Mouse (Mus musculus): ENCODE measurements around the gene Ccdc148. TPM values are rescaled to one million over a fixed set of nuclear protein-coding genes. Genes with fewer than 3 reads are reported as not detected.

Ccdc148 gene
- not detected for total RNA-seq (2022)

DNA sequence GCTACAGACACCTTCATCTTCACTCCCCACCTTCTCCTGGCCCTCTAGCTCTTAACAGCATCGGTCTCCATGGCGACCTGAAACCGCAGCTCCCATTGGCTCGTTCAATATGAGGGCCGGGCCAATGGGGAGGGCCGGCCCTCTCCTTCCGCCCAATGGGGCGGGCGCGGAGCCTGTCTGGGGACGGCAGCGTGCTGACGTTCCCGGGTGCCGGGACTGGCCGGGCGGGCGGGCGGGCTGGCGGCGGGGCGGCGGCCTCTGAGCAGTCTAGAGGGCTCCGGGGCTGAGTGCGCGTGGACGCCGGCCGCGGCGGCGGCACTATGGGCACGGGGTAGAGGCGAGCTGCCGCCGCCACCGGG, at the start of gene Ccdc148, which contains the start of gene Pkp4:
Ccdc148 (minus strand) TSS at position 79 of the 359 bp plus-strand sequence.
Pkp4 (plus strand) TSS at position 246 of the 359 bp plus-strand sequence.
- DNase-seq (ENCODE audit: low spot score in 2 of 2), result peak; percentile 85 to 89

DNA sequence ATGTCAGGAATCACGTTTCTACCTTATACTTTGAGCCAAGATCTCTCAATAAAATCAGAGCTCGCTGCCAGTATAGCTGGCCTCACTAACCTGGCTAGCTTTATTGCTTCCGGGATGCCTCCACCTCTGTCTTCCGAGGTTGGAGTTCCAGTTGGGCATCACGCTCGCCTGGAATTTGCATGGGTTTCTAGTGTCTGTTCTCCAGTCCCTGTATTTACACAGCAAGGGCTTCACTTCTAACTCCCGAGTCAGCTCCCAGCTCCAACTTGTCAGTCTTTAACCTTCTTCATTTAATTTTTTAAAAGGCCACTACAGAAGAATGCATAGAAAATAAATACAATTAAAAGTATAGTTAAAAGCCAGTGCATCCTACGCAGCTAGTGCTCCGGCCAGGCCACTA, 47.8 kb upstream of the Ccdc148 start:
- no peak for DNase-seq (ENCODE audit: low spot score in 2 of 2)

DNA sequence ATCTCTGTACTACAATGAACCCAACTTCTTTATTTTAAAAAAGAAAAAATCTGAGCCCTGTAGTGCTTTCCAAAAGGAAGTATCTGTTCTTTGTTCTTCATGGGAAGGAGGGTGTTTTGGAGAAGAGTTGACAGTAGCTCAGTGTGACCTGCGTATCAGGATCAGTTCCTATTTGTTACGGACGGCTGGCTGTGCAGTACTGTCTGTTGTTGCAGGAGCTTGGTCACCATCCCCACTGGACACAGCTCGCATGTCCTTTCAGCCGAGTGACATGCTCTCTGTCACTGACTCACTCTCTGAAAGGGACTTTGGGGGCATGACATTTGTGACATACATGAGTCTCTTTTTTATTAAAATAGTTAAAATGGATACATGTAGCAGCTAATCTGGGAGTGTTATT, 47.2 kb upstream of the Ccdc148 start:
- no peak for DNase-seq (ENCODE audit: low spot score in 2 of 2)

DNA sequence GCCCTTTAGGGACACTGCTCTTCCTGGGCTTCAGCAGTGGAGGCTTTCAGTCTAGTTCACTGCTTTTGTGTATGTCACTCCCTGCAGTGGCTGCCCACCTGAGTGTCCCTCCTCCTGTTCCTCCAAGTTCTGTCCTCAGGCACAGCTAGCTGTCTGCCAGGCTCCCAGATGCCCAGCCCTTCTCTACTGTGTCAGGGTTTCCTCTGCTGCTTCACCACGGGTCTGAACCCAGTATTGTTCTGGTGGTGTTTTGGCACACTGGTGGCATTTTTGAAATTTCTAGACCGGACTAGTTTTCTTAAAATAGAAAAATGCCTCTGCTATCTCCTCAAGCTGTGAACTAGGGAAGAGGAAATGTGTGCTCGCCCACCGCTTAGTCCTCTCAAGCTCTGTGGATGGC, 46.8 kb upstream of the Ccdc148 start:
- DNase-seq (ENCODE audit: low spot score in 2 of 2), result no peak

DNA sequence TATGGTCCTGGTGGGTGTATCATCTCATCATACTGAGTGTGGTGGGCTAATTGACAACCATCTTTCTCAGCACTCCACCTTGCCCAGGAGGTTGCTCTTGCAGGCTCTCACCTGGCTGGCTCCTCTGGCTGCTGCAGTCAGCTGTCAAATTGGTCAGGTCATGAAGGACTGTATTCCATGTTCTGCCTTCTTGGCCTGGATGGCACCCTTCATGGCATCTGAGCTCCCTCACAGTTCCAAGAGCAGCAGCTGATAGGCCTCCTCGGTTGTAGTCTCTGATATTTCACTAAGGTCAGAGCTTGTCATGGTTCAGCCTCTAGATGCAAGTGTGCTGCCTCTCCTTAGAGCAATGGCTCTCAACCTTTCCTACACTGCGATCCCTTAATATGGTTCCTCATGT, 45.7 kb upstream of the Ccdc148 start:
- DNase-seq (ENCODE audit: low spot score in 2 of 2), result no peak

DNA sequence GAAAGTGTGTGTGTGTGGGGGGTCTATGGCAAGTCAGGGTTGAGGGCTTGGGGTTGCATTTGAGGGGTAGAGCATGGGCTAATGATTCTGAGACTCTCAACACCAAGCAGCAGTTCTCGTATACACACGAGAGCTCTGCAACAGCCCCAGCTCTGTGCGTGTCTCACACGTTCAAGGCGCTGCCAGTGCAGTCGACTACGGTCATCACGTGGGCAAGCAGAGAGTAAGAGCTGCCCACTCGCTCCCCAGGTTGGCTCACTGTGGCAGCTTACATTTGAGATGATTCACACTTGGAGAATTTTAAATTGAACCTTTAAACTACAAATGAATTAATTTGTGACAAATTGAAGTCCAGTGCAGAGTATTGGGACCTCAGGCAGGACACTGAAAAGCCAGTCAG, 44.6 kb upstream of the Ccdc148 start:
- DNase-seq (ENCODE audit: low spot score in 2 of 2), result no peak

DNA sequence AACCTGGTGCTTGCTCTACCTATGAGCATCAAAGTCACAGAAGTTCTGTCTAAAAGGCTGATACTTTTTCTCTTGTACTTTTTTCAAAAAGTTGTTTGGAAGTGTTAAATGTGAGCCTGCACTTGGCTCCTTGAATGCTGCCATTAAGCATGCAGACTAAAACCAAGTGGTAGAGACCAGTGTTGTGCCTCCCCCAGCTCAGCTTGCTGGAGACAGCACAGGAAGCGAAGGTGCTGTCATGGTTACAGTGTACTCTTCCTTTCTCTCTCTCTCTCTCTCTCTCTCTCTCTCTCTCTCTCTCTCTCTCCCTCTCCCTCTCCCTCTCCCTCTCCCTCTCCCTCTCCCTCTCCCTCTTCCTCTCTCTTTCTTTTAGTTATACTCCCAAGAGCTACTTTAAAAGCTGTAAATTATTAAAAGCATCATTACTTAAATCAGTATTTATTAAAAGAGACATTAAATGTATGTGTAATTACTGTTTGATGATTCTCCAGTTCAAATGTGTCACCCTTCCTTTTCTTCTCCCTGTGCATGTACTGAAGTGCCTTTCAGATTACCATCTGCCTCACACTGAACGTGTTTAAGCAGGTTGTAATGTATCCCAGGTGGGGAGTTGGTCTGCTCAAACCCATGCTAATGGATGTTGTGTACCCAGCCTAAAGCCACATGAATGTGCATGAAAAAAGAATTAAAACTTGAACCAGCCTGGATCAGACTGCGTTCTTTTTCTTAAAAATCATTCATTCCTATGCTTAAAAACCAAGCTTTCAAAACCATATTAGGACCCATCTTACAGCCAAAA, 43.3 kb upstream of the Ccdc148 start:
- no peak for DNase-seq (ENCODE audit: low spot score in 2 of 2)

DNA sequence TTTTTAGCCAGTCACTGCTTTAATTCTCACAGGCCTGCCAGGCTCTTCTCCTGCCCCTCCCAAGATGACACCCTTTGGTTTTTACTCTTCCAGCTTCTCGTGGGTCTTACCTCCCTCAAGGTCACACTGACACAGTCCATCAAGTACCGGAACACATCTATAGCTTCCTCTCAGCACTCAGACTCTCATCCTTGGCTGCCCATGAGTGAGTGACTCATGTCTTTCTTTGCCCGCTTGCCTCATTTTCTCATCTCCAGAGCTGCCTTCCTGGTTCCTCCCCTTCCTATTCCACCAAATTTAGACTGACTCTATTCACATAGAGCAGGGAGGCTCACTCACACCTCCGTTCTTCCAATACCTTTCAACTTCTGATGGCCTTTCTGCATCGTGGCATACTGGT, 42.4 kb upstream of the Ccdc148 start:
- DNase-seq (ENCODE audit: low spot score in 2 of 2), result no peak

DNA sequence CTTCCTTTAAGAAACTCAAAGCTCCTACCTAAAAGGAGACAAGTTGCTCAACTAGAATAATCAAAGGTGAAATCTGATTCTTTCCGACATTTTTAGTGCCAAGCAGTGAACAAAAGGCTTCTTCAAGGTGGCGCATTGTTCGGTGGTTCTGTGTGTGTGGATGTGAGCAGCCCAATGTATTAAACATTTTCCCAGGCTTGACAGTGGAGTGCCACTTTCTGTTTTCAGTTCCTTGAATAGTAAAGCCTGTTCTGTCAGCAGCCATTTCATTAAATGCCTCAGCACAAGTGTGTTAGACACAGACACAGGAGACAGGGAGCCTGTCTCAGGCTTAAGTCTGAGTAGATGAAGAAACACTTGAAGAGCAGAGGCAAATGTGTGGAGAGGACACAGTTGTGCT, 40.0 kb upstream of the Ccdc148 start:
- no peak for DNase-seq (ENCODE audit: low spot score in 2 of 2)

DNA sequence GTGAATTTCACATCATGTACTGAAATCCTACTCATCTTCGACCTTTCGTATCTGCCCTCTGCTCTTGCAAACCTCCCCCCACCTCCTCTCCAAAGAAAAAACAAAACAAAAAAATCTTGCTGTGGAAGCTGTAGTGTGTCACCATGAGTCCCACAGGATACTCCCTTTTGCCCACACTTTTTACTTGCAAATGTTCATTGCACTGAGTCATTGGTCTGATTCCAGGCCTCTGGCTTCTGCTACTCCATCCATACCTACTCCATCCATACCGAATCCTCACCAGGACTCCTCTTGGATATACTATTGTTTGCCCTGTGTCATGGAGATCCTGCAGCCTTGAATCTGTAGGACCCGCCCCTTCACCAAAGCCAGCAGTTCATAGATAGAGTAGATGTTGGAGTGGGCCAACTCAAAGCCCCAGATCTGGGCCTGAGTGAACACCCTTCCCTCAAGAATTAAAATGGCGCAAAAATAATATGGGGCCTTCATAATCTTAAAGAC, 39.0 kb upstream of the Ccdc148 start:
- no peak for DNase-seq (ENCODE audit: low spot score in 2 of 2)

DNA sequence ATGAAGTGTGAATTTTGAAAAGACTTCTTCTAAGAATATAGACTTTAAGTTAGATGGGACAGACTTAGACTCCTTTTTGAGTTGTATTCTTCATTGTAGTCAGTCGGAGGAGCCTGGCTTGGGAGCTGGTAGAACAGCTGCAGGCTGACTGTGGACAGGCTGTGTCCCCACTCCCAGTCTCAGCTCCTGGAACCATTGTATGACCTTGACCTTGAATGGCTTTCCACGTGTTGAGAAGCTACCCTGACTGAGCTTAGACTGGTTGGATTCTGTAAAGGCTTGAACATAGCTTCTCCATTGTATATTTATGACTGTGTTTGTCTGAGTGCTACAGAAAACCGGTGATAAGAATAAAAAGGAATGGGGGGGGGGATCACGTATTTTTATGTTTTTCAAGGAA, 36.7 kb upstream of the Ccdc148 start:
- no peak for DNase-seq (ENCODE audit: low spot score in 2 of 2)

DNA sequence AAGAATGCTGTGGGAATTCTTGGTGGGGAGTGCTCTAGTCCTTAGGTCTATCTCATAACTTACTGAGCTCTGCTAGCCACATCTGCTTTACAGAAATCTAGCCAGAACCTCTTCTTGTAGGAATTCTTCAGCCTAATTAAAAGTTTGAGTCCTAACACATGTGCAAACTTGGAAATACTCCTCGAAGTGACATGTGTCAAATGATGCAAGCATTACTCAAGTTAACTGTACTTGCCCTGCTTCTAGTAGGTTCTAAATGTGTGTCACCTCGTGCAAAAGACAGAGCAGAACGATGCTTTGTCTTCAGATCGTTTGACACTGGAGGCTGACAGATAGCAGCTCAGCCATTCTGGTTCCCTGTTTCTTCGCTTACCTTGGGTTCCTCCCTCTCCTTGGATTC, 32.6 kb upstream of the Ccdc148 start:
- DNase-seq (ENCODE audit: low spot score in 2 of 2), result no peak

DNA sequence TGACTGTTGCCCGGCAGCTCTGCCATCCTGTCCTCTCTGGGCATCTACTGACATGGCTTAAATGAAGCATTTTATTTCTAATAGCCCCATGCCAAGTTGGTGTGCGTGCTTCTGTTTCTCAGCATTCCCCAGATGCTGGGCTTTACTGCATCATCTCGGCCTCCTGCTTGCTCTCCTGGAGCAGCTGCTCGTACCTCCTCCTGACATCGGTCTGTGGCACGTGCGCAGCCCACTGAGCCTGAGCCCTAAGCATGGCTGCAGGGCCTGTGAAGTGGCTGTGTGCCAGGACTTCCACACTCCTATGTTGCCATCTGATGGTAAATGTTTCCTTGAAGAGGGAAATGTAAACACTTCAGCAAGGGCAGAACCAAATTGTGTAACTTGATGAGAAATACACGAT, 31.0 kb upstream of the Ccdc148 start:
- DNase-seq (ENCODE audit: low spot score in 2 of 2), result no peak

DNA sequence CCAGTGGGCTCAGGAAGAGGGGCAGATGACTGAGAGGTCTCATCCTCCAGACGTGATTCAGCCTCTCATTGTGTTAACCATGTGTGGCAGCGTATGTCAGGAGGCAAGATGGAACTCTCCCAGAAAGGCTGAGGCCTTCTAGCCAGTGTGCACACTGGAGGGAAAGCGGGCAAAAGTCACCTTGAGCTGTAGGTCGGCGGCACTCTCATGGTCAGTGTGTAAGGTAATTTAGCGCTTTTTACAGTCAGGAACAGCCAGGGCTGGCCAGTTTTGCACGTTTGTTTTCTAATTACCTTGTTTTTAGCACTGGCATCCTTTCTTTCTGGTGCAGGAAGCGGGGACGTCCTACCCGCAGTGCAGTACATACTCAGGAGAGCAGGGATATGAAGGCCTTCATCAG, 29.7 kb upstream of the Ccdc148 start:
- no peak for DNase-seq (ENCODE audit: low spot score in 2 of 2)

DNA sequence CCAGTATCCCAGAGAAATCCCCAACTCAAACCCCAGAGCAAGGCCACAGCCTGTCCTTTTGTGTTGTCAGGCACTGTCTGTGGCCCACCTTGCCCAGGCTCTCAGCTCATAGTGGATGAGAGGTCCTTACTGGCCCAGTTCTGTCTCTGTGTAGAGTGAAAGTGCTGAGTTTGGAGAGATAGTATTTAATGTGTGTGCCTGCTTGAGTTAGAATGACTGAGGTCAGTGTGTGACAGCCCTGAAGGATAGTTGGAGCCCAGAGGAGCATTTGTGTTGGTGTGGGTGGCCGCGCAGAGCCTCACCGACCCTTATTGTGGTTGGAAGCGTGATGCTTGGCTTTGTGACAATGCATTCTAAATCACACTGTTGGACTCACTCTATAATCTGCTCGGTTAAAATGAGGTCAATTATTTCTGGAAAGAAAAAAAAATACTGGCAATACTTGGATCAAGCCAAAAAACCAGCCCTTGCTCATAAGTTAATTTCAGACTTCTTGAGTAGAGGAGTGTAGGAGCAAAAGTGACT, 29.2 kb upstream of the Ccdc148 start:
- DNase-seq (ENCODE audit: low spot score in 2 of 2), result no peak

DNA sequence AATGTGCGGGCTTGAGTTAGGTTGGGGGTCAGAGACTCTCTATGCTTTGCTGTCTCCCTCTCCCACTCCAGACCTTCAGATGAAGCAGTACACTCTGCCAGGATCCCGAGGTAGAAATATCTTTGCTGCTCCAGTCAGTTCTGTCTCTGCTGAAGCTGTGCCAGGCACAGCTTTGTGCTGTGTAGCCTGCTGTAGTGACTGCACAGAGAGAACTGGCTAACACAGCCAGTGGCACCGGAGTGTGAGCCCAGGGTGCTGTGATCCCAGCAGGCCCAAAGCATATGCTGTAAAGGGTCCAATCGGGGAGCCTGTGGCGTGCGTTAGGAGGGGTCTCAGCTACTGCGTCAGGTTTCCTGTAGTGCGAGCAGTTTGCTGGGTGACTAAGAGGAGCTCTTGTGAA, 27.8 kb upstream of the Ccdc148 start:
- no peak for DNase-seq (ENCODE audit: low spot score in 2 of 2)

DNA sequence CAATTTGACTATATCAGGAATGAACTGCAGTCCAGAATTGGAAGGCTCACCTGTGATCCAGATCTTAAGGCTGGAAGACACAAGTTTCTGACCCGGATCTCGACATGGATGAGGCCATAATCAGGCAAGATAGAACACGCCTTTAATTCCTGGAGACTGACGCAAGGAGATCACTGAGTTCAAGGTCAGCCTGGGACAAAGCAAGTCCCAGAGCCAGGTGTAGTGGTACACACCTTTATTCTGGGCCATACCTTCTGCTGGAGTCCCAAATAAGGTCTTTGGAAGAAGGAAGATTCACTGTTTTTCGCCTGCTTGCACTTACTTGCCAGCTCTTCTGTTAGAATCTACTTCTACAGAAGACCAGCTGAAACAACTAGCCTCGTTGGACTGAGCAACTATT, 26.5 kb upstream of the Ccdc148 start:
- no peak for DNase-seq (ENCODE audit: low spot score in 2 of 2)

DNA sequence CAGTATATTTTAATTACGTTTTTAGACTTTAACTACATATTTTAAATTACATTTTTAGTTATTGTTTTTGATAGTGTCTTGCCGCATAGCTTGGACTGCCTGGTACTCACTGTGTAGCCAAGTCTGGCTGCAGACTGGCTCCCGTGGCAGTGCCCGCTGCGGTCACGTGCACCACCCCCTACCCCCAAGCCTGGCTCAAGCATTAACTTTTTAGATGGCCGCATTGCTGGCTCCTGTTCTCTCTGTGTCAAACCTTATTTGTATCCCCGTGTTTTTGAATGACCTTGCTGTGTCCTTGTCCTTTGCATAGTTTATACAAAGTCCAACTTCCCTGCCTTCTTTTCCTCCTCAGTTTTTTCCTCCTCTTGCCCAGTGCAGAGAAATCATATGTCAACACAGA, 25.6 kb upstream of the Ccdc148 start:
- DNase-seq (ENCODE audit: low spot score in 2 of 2), result no peak

DNA sequence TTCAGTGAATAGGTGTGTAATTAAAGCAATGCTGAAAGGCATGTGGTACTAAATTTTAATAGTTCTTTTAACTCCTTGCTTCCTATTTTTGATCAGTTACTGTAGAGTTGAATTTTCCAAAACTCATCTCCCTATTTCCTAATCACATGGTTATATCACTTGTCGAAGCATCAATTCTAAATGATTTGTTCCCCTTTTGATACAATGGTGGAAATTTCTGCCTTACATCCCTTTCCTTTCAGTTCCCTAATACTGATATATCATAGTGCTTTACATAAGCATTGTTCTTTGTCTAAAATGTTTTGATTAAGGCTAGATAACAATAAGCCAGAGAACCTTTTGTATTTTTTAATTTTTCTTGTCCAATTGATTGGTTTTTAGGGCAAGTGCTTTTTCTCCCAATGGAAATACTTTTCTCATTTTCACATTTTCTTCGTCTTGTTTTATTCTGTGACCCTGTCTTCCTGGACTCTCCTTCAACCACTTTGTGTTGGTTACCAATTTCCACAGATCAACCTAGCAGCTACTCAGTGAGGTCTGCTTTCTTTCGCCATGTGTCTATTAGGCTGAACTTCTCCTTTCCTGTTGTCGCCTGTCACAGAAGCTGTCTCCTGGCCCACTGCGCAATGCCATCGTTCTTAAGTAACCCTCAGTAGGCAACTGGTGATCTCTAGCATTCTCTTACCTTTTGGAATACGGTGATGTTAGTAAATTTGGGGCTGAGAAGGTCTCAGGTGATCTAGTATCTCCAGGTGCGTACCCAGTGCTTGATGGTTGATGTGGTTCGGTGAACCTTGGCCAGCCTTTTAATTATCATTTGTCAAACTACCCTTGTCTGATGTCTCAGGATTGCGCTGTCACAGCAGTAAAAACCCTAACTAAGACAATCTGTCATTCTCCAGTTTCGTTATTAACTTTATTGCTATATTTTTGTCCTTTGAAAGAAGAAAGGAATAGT, 23.9 kb upstream of the Ccdc148 start:
- no peak for DNase-seq (ENCODE audit: low spot score in 2 of 2)

DNA sequence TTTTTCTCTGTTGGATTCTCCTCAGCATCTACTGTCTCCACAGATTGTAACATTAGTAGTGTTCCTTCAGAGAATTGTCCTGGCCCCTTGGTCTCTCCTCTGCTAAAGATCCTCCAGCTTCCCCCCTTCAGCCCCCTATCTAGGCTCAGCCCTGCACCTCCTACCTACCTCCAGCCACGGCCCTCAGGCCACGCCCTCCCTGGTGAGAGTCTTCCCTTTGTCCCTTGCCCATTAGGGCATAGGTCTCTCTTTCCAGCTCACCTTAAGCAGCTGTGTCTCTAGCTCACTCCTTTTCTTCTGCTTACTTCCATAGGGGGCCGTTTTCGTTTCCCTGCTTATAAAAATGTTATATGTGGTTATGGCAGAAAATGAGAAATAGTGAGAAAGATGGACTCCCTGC, 23.1 kb upstream of the Ccdc148 start:
- no peak for DNase-seq (ENCODE audit: low spot score in 2 of 2)

DNA sequence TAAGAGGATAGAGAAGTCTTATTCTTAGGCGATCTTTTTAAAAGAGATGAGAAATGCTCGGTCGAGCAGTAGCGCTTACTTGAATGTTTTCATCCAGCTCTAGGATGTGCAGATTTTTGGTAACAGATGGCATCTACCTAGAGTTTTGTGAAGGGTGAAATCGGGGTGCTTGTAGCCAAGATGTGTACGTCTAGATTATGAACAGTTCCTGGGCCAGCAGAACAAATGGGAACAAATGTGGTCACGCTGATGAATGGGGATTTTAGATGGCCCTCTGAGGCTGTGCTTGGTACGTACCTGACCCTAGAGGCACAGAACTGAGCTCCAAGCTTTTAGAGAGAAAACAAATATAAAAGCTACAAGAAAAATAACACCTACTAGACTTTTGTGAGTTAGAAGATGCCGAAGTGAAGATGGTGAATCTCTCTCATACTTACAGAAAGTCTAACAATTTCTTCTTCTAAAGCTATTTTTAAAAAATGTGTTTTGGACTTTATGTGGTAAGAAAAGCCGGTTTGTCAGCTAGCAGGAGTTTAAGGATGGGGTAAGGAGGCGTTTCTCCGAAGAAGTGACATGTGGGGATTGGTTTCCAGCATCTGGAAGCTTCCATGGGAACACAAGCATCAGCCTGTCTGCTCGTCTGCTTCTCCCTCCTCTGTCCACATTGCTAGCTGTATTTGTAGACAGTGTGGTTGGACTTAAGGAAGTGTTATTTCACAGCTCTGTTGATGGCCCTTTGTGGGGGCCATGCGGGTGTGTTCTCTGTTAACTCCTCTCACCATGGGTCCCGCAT, 21.0 kb upstream of the Ccdc148 start:
- no peak for DNase-seq (ENCODE audit: low spot score in 2 of 2)

All from gastrocnemius, adult 8-10 months (tissue).